Mouse (Mus musculus) megakaryocyte progenitor cell, adult 5-6 weeks (primary cell): ENCODE data around the gene Limk1. TPM values are rescaled to one million over a fixed set of nuclear protein-coding genes. Genes with fewer than 3 reads are reported as not detected.

Source experiments
- ATAC-seq: replicated peaks from 2 replicates; pipeline ENCODE4 v1.8.0; 2016; ENCODE audit warnings: mild to moderate bottlenecking, moderate TSS enrichment, inconsistent platforms; ENCODE audit not compliant: poor library complexity
- total RNA-seq, 2 experiments: library from RNA; stranded (forward) in 1 of 2; stranded (reverse) in 1 of 2; fragments of 157-497, 149-512 nt in 1 of 2; fragments of 200-1000 nt in 1 of 2; gene quantifications; 2 replicates each; pipeline versions ENCODE4 v1.2.3 to v1.2.4; 2015 to 2017

Gene Limk1
- 14.1 and 15.2 TPM in 2 replicates for total RNA-seq (2015)
- total RNA-seq (2017), result 11.5 and 16.6 TPM in 2 replicates

DNA sequence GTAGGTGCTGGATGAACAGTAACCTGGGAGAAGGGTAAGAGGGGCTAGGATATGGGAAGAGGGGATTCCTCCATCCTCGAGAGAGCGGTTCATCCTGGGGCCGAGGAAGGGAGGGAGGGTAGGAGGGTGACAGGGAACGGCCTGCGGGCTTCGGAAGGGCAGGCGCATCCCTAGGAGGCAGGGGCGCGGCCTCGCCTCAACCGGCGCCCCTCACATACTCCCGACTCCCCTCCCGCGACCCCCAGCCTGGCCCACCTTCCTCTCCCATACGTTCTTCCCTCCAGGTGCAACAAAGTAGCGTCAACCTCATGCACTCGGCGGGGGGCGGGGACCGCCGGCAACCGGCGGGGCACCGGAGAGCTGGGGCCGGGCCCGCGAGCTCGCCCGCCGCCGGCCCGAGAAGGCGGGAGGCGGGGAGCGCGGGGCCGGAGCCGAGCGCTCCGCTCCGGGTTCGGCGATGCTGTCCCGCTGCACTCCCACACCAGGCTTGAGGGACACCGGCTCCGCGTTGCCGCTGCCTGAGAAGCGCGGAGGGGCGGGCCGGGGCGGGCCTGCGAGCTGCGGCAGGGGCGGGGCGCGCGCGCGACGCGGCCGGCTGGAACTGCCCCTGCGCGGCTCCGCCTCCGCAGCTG is at the start of gene Limk1:
TSS of gene Limk1 (minus strand) at position 513 of the 632 bp plus-strand sequence.
- ATAC-seq, result no peak

DNA sequence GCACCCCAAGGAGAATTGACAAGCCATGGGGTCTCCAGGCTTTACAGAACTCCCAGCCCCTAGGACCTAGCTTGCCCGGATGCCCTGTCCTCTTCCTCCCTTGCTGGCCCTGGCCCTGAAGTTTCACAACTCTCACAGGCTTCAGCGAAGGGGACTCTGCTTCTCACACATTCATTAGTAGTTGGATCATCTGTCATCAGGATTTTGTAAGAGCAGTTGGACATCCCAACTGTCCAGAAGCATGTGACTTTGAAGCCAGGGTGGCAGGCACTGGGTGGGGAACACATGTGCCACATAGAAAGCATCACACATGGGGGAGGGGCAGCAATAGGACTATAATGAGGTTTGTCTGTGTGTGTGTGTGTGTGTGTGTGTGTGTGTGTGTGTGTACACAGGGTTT is 46.5 kb upstream of the Limk1 start:
- ATAC-seq, result no peak

- ATAC-seq, result no peak
These were observed 45.7 kb upstream of the Limk1 start for GRCm38 (mm10) chr5:134734072-134734471.

- no peak for ATAC-seq
These were observed 44.8 kb upstream of the Limk1 start for GRCm38 (mm10) chr5:134733241-134733640.

GRCm38 (mm10) chr5:134729124-134729523 is 40.7 kb upstream of the Limk1 start:
- no peak for ATAC-seq

DNA sequence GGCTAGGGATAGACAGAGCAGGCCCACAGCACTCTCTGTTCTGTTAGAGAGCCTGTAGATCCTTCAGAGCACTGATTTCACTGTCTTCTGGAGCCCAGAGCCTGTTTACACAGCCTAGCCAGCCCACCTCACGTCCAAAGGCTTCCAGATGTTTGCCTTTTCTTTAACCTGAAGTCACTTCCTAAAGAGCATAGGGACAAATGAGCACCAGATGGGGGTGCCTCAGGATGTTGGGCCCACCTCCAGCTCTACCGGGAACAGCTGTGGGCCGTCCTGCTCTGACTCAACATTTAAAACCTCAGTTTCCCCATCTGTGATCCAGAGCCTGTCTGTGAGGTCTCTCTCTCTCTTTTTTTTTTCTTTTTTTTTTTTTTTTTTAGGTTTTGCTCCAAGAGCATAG is 40.1 kb upstream of the Limk1 start:
- no peak for ATAC-seq

GRCm38 (mm10) chr5:134727001-134727639 is 38.7 kb upstream of the Limk1 start:
- no peak for ATAC-seq

GRCm38 (mm10) chr5:134725299-134725698 is 36.9 kb upstream of the Limk1 start:
- no peak for ATAC-seq

GRCm38 (mm10) chr5:134720058-134720457 is 31.7 kb upstream of the Limk1 start:
- ATAC-seq, result no peak

DNA sequence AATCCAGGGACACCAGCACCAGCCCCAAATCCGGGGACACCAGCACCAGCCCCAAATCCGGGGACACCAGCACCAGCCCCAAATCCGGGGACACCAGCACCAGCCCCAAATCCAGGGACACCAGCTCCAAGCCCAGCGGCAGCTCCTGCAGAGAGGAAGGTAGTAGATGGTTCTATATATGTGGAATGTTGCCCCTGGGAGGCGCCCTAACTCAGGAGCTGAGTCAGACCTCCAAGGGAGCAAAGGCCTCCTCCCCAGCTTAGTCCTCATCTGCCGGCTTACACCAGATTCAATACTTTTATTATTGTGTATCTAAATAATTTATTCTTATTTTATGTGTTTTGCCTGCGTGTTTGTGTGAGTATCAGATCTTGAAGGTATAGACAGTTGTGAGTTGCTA is 22.7 kb upstream of the Limk1 start:
- ATAC-seq, result no peak

- no peak for ATAC-seq
These were observed 20.9 kb upstream of the Limk1 start for GRCm38 (mm10) chr5:134709275-134709674.

GRCm38 (mm10) chr5:134704157-134704556 is 15.8 kb upstream of the Limk1 start:
- peak; percentile 98 for ATAC-seq

DNA sequence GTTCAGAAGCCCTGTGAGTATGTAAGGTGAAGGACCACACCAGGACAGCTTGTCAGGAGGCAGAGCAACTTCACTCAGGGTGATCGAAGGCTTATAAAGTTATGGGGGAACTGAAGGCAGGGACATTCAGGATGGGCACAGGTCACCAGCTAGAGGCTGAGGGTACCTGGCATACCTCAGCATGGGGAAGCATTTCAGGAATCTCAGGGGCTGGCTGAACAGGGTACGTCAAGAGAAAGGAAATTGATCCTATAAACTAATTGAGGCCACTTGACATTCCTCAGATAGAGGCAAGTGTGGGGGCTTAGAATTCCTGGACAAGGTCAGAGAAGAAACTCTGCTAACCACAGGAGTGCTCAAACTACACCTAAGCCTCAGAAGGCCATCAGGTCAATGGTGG is 7.1 kb upstream of the Limk1 start:
- no peak for ATAC-seq

GRCm38 (mm10) chr5:134695082-134695481 is 6.7 kb upstream of the Limk1 start:
- peak; percentile 84 for ATAC-seq

GRCm38 (mm10) chr5:134692704-134693103 is 4.3 kb upstream of the Limk1 start:
- ATAC-seq, result no peak

DNA sequence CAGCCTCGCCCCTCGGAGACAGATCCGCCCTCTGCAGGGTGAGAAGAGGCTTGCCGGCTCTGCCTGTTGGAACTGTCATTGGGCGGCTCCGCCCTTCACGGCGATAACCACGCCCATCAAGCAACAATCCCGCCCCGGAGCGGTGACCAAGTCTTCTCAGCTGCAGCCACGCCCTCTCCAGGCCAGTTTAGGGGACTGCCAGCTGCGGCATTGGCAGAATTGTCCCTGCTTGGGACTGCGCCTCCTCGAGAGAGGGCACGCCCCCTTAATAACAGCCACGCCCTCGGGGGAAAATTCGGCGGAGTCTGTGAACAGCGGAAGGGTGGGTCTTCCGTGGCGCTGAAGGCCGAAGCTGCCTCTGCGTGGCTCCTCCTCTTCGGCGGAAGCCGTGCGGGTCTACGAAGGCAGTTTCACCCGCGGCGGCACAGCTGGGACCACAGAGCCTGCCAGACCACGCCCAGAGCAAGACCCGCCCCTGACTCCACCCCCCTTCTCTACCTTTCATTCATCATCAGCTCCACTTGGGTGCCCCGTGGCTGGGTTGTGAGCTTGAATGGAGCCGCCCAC is 403 bp upstream of the Limk1 start:
- ATAC-seq, result peak; percentile 91

DNA sequence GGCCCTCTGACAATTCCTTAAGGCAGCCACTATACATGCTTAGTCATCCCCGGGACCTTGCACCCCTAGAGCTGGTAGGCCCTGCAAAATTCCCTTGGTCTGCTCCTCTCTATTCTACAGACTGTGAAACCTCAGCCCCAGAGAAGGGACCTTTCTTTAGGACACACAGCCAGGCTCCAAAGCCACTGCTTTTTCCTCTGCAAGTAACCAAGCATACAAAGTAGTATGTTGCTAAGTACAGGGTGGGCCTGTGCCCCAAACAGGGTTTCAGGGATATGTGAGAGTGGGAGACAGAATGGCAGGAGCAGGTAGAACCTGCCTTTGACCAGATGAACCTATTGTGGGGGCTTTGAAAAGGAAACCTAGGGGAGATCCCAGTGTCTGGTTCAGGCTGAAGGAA is 1.2 kb downstream of the Limk1 start:
- ATAC-seq, result no peak

DNA sequence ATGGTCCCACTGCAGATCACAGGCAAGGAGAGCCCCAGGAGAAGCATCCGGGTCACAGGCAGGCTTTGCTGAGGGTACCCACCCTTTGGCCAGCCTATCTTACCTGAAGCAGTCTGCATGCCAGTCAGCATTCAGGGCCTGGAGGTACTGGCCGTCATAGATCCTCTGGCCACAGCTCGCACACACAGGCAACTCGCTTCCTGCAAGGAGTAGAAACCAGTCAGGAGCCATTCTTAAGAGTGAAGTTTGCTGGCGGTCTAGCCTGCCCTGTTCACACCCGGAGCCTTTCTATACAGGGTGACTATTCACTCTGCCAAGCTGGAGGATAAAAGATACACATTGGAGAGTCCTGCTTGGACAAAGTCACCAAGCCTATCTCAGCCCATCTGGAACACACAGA is 1.9 kb downstream of the Limk1 start:
- ATAC-seq, result no peak

GRCm38 (mm10) chr5:134684398-134684797 is 4.0 kb downstream of the Limk1 start:
- ATAC-seq, result no peak

DNA sequence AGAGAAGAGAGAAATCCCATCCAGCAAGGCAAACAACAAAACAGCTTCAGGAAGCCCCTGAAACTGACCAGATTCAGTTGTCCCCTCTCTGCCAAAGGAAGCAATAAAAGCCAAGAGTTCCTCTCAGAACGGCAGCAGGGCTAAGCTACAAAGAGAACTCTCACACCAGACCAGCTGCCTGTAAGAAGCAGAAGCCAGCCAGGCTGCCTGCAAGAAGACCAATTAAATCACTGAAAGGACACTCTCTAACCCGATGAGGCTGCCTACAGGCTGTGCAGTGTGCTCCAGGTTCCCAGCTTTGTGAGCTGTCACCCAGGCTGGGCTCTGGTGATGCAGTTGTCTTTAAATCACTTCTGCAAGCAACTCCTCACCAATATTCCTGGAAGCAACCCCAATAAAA is 4.6 kb downstream of the Limk1 start:
- ATAC-seq, result no peak

DNA sequence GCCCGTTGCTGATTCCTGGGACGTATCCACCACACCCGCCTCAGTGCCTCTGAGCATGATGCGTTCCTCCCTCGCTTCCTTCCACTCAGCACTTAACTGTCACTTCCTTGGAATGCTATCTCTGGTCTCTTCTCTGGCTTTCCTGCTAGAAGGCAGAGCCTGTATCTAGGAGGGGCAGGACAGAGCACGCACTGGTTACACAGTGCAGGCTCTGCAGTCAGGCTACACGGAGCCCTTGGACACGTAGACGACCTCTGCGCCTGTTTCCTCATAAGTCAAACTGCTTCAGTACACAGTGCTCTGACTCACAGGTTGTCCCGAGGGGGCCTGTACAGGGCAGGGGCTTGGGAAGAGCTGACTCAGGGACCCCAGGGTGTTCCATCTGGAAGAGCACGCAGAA is 8.2 kb downstream of the Limk1 start:
- no peak for ATAC-seq

GRCm38 (mm10) chr5:134678827-134679546 is 9.4 kb downstream of the Limk1 start:
- no peak for ATAC-seq
